Mouse (Mus musculus) myocyte (in vitro differentiated cells): ENCODE data around the gene Rcor2. TPM values are rescaled to one million over a fixed set of nuclear protein-coding genes. Genes with fewer than 3 reads are reported as not detected.

Source experiments
- H3K27me3 ChIP-seq: one replicate; pipeline ENCODE4 v1.6.1; 2011; ENCODE audit not compliant: control insufficient read depth, insufficient read depth, insufficient read length
- H3K36me3 ChIP-seq: one replicate; pipeline ENCODE4 v1.6.1; 2011; ENCODE audit not compliant: control insufficient read depth, insufficient read depth
- H3K4me2 ChIP-seq: one replicate; pipeline ENCODE4 v1.6.1; 2011; ENCODE audit warnings: low read depth, control low read depth
- H3K4me3 ChIP-seq: one replicate; pipeline ENCODE4 v1.5.1; 2011; ENCODE audit warnings: mild to moderate bottlenecking, control low read depth, moderate library complexity
- H3K79me2 ChIP-seq: one replicate; pipeline ENCODE4 v1.6.1; 2011; ENCODE audit not compliant: control insufficient read depth, insufficient read depth
- H3ac ChIP-seq: one replicate; pipeline ENCODE4 v1.6.1; 2011; ENCODE audit not compliant: control insufficient read depth, insufficient read length
- CEBPB ChIP-seq: IDR thresholded peaks from 2 replicates; pipeline ENCODE4 v1.6.1; 2011; ENCODE audit warnings: mild to moderate bottlenecking, moderate library complexity; ENCODE audit not compliant: poor library complexity, insufficient read depth, severe bottlenecking
- E2F4 ChIP-seq: IDR thresholded peaks from one replicate; pipeline ENCODE4 v1.6.1; 2011; ENCODE audit warnings: mild to moderate bottlenecking, control low read depth, moderate library complexity; ENCODE audit not compliant: insufficient read depth
- MAX ChIP-seq: IDR thresholded peaks from one replicate; pipeline ENCODE4 v1.6.1; 2011; ENCODE audit warnings: low read depth, mild to moderate bottlenecking, control low read depth
- MYOD1 ChIP-seq, 3 experiments: IDR thresholded peaks; one replicate each; pipeline ENCODE4 v1.6.1; 2011; ENCODE audit warnings: control low read depth in 2 of 3, low read depth in 2 of 3, mild to moderate bottlenecking in 2 of 3, moderate library complexity in 1 of 3; ENCODE audit not compliant: insufficient read length in 2 of 3, control insufficient read depth in 1 of 3
- MYOG ChIP-seq, 3 experiments: IDR thresholded peaks; one replicate each; pipeline ENCODE4 v1.6.1; 2011; ENCODE audit warnings: control low read depth in 2 of 3, low read depth in 2 of 3, mild to moderate bottlenecking in 2 of 3; ENCODE audit not compliant: insufficient read length in 2 of 3, control insufficient read depth in 1 of 3, insufficient read depth in 1 of 3
- POLR2A ChIP-seq: IDR thresholded peaks from one replicate; pipeline ENCODE4 v1.6.1; 2011; ENCODE audit warnings: low read depth, mild to moderate bottlenecking, control low read depth, moderate library complexity; ENCODE audit not compliant: insufficient read length
- POLR2AphosphoS2 ChIP-seq: IDR thresholded peaks from one replicate; pipeline ENCODE4 v1.6.1; 2011; ENCODE audit warnings: low read depth, control low read depth; ENCODE audit not compliant: insufficient read length
- REST ChIP-seq: IDR thresholded peaks from one replicate; pipeline ENCODE4 v1.6.1; 2011; ENCODE audit warnings: mild to moderate bottlenecking, control low read depth, moderate library complexity; ENCODE audit not compliant: insufficient read depth, insufficient read length
- SRF ChIP-seq: IDR thresholded peaks from one replicate; pipeline ENCODE4 v1.6.1; 2011; ENCODE audit warnings: low read depth; ENCODE audit not compliant: control insufficient read depth, insufficient read length
- TCF12 ChIP-seq: IDR thresholded peaks from one replicate; pipeline ENCODE4 v1.6.1; 2011; ENCODE audit warnings: mild to moderate bottlenecking, control low read depth; ENCODE audit not compliant: poor library complexity, insufficient read depth, severe bottlenecking
- TCF3 ChIP-seq: IDR thresholded peaks from one replicate; pipeline ENCODE4 v1.6.1; 2011; ENCODE audit warnings: low read depth, control low read depth; ENCODE audit not compliant: insufficient read length
- USF1 ChIP-seq: IDR thresholded peaks from one replicate; pipeline ENCODE4 v1.6.1; 2011; ENCODE audit warnings: low read depth, mild to moderate bottlenecking, control low read depth, moderate library complexity
- polyA plus RNA-seq: library from polyadenylated mRNA; unstranded; fragments of >200 nt; fragmentation: generic; extraction: Trizol; gene quantifications from one replicate; pipeline ENCODE4 v1.2.1, GENCODE M21; 2012; ENCODE audit warnings: missing spikeins

Gene Rcor2
- polyA plus RNA-seq, 1 experiment, result 34.1 TPM

DNA sequence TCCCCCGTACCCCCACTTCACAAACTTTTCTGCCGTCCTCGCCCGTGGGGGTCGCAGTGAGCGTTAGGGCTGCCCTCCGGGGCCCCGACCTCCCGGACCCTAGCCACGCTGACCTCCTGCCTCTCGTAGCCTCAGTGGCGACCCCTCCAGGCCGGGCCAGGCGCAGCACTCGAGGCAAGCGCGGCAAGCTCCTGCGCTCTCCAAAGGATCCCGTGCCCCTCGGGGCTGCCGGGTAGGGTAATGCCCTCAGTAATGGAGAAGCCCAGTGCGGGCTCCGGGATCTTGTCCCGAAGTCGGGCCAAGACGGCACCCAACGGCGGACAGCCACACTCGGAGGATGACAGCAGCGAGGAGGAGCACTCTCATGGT is 1.6 kb downstream of the Rcor2 start:
- TF ChIP-seq CEBPB (no peak), MYOD1 (IDR thresholded peaks at IDR 0.05; ENCODE audit: control insufficient read depth in 1 of 3, insufficient read length in 2 of 3, low read depth in 2 of 3) (peak in 1 of 3 experiments; percentile 2), POLR2AphosphoS2 (peak; percentile 15)

GRCm38 (mm10) chr19:7269290-7270044 is 2.3 kb downstream of the Rcor2 start:
- TF ChIP-seq MAX, result no peak
- no peak for TF ChIP-seq MYOD1 (IDR thresholded peaks at IDR 0.05; ENCODE audit: control insufficient read depth in 1 of 3, insufficient read length in 2 of 3, low read depth in 2 of 3)
- no peak for TF ChIP-seq REST

More for the DNA sequence above, 1.6 kb downstream of the Rcor2 start:
- peak overlapping the region; percentile 67 for H3ac ChIP-seq
- H3K27me3 ChIP-seq, result no peaks in the 10 kb centered on the region
- peak overlapping the region; percentile 95 for H3K4me2 ChIP-seq
- H3K36me3 ChIP-seq, result peaks cover 3% of the 10 kb centered on the region
- H3K4me3 ChIP-seq, result peak overlapping the region; percentile 52
- peaks cover 6% of the 10 kb centered on the region for H3K79me2 ChIP-seq

GRCm38 (mm10) chr19:7273486-7273885 is 6.4 kb downstream of the Rcor2 start:
- peaks cover 3% of the 10 kb centered on the region for H3K36me3 ChIP-seq
- peaks cover 6% of the 10 kb centered on the region for H3K79me2 ChIP-seq
- H3K4me2 ChIP-seq, result no peak overlapping the region
- H3K4me3 ChIP-seq, result no peak overlapping the region
- no peaks in the 10 kb centered on the region for H3K27me3 ChIP-seq
- no peak overlapping the region for H3ac ChIP-seq
- TF ChIP-seq USF1 (no peak), TCF3 (no peak), SRF (no peak), REST (no peak), E2F4 (no peak), POLR2AphosphoS2 (no peak), MYOG (IDR thresholded peaks at IDR 0.05; ENCODE audit: control insufficient read depth in 1 of 3, insufficient read depth in 1 of 3, insufficient read length in 2 of 3, low read depth in 2 of 3) (no peak), MYOD1 (IDR thresholded peaks at IDR 0.05; ENCODE audit: control insufficient read depth in 1 of 3, insufficient read length in 2 of 3, low read depth in 2 of 3) (no peak), CEBPB (no peak), MAX (no peak)

More at GRCm38 (mm10) chr19:7269290-7270044, 2.3 kb downstream of the Rcor2 start:
- H3K79me2 ChIP-seq, result peaks cover 6% of the 10 kb centered on the region
- peak overlapping the region; percentile 52 for H3K4me3 ChIP-seq
- peak overlapping the region; percentile 95 for H3K4me2 ChIP-seq
- no peaks in the 10 kb centered on the region for H3K27me3 ChIP-seq
- H3ac ChIP-seq, result peak overlapping the region; percentile 67
- H3K36me3 ChIP-seq, result peaks cover 3% of the 10 kb centered on the region

- H3K4me2 ChIP-seq, result peak overlapping the region; percentile 37
- H3K79me2 ChIP-seq, result peaks cover 1% of the 10 kb centered on the region
- H3ac ChIP-seq, result no peak overlapping the region
- H3K4me3 ChIP-seq, result no peak overlapping the region
- H3K36me3 ChIP-seq, result peaks cover 3% of the 10 kb centered on the region
- H3K27me3 ChIP-seq, result no peaks in the 10 kb centered on the region
- TF ChIP-seq E2F4 (no peak), MYOG (IDR thresholded peaks at IDR 0.05; ENCODE audit: control insufficient read depth in 1 of 3, insufficient read depth in 1 of 3, insufficient read length in 2 of 3, low read depth in 2 of 3) (peak in 2 of 3 experiments; percentile 16 to 85), POLR2AphosphoS2 (peak; percentile 39), POLR2A (peak; percentile 22), TCF12 (no peak), MAX (no peak), SRF (no peak), REST (no peak), MYOD1 (IDR thresholded peaks at IDR 0.05; ENCODE audit: control insufficient read depth in 1 of 3, insufficient read length in 2 of 3, low read depth in 2 of 3) (peak in 1 of 3 experiments; percentile 19), USF1 (no peak)
Observed at GRCm38 (mm10) chr19:7274326-7274990, 7.3 kb downstream of the Rcor2 start.

GRCm38 (mm10) chr19:7275131-7275789 is 8.1 kb downstream of the Rcor2 start:
- Histone ChIP-seq H3ac (no peak overlapping the region), H3K79me2 (no peaks in the 10 kb centered on the region), H3K4me3 (no peak overlapping the region), H3K36me3 (peaks cover 3% of the 10 kb centered on the region), H3K4me2 (peak overlapping the region; percentile 37), H3K27me3 (no peaks in the 10 kb centered on the region)
- TF ChIP-seq MAX, result no peak
- no peak for TF ChIP-seq TCF12
- no peak for TF ChIP-seq E2F4
- no peak for TF ChIP-seq SRF
- no peak for TF ChIP-seq POLR2A
- TF ChIP-seq USF1, result no peak
- no peak for TF ChIP-seq MYOG (IDR thresholded peaks at IDR 0.05; ENCODE audit: control insufficient read depth in 1 of 3, insufficient read depth in 1 of 3, insufficient read length in 2 of 3, low read depth in 2 of 3)
- TF ChIP-seq POLR2AphosphoS2, result no peak
- no peak for TF ChIP-seq CEBPB
- no peak for TF ChIP-seq TCF3
- no peak for TF ChIP-seq REST
